Mouse (Mus musculus) heart, adult 11 months (tissue): ENCODE data around the gene Cpeb3.
"Not testable (repeated sequence)": the region's sequence is repeated elsewhere in the genome, so short reads cannot be mapped to it uniquely, and the experiment has no call there.

Experiments
- DNase-seq: peaks from one replicate; pipeline ENCODE4 v3.0.0; 2022

Gene Cpeb3

DNA sequence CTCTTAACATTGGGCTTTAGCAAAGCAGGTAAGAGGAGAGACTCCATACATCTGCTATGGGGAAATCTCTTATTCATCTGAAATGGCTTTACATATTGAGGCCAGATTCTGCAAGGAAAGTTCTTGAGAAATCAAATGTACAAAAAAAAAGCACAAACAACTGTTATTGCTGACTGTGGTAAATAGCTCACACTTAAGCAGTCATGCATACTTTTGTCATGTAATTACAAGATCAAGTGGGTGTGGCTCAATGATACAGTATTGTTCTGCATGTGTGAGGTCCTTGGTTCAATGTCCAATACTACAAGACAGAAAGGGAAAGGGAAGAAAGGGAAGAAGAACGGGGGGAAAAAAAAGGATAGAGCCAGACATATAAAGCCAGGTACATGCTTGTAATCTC is 62.6 kb downstream of the Cpeb3 start:
- no peak for DNase-seq

DNA sequence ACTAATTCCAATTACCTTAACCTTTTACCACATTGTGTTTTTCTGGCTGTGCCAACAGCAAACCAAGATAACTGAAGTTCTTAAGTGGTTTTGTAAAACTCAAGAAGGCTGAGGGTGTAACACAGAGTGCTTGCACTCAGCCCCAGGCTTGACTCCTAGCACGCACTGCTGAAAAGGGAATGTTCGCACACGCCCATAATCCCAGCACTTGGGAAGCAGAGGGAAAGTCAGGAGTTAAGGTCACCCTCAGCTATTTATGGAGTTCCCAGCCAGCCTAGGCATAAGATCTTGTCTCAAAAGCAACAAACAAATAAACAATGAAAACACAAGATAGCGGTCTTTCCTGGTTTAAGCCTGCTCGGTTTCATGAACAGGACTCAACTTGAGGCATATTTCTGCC is 63.0 kb downstream of the Cpeb3 start:
- DNase-seq: peak; percentile 68

DNA sequence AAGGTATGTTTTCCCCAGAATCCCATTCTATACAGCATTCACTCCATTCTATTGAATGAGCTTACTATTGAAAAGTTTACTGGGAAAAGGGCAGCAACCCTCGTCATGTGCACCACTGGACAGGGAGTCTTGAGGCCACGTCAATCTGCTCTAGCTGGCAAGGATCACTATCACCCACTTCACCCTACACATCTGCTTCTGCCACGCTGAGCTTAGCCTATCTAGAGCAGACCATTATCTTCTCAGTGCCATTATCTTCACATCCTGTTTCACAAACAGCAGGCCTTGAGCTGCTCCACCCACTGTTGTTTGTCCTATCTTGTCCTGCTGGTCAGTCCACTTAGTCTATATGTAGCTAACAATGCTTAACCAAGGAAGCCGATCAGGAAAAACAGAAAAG is 66.8 kb downstream of the Cpeb3 start:
- DNase-seq: peak; percentile 87

DNA sequence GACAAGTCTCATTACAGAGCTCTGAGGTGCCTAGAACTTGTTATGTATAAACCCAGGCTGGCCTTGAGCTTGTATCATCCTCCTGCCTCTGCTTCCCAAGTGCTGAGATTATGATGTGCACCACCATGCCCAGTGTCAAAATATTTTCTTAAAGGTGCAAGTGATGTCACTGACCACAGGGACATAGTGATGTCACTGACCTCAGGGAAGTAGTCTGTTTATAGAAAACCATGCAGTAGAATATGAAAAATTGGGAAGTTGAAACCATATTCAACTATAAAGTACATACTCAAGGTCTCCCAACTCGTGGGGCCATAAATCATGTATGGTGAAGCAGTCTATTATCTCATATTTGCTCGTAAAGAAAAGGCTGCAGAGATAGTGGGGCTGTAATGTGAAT is 71.3 kb downstream of the Cpeb3 start:
- no peak for DNase-seq

DNA sequence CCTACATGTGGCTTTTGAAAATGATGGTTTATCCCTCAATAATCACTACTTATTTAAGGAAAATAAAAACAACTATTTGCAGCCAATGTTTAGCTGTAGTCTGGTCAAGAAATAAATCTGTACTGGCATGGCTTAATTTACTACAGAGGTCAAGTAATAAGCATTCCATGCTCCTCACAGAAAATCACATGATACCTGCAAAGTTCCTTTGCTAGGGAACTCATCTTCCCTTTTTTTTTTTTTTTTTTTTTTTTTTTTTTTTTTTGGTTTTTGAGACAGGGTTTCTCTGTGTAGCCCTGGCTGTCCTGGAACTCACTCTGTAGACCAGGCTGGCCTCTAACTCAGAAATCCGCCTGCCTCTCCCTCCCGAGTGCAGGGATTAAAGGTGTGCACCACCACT is 72.9 kb downstream of the Cpeb3 start:
- DNase-seq: not testable (repeated sequence)

DNA sequence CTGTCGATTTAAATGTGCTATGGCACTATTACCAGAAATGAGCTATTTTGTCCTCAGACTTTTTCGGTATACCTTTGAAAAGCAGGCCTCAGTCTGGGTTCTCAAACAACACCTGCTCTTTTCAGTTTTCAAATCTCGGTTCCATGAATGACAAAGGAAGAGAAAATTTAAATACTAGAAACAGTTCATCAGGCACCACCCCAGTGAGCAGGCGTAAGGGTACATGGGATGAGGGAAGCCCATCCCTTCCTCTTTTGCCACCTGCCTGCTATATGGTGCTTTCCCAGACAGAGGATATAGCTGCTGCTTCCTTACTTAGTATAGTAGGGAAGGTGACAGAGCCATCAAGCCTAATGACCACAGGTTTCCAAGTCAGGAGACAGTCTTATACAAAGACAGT is 74.7 kb downstream of the Cpeb3 start:
- DNase-seq: no peak

DNA sequence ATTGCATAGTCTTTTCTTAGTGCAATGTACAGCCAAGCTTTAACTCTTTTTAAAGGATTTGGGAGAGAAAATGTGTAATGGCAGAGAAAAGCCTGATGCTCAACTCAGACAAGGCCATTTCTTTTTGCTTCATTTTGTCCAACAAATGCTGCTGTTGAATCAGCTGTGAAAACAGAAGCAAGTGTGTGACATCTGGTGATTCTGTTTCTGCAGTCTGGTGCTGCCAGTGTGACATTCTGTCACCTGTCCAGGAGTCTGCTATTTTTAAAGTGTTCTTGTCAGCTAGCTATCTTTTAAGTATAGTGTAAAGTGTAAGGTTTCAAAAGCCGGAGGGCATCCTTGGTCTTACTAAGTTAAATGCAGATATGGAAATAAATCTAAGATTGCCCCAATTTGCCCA is 76.7 kb downstream of the Cpeb3 start:
- DNase-seq: peak; percentile 91

DNA sequence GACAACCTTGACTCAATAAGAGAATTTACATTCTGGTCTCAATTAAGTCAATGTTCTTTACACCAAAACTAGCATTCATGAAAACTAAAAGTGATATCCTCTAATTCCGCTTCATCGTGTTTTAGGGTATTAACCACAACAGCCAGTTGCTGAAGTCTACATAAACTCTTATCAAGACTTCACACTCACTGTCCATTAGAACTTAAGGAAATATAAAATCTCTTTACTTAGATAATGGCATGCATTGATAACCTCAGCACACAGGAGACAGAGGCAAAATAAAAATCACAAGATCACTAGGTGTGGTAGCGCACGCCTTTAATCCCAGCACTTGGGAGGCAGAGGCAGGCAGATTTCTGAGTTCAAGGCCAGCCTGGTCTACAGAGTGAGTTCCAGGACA is 79.9 kb downstream of the Cpeb3 start:
- peak; percentile 29 for DNase-seq

DNA sequence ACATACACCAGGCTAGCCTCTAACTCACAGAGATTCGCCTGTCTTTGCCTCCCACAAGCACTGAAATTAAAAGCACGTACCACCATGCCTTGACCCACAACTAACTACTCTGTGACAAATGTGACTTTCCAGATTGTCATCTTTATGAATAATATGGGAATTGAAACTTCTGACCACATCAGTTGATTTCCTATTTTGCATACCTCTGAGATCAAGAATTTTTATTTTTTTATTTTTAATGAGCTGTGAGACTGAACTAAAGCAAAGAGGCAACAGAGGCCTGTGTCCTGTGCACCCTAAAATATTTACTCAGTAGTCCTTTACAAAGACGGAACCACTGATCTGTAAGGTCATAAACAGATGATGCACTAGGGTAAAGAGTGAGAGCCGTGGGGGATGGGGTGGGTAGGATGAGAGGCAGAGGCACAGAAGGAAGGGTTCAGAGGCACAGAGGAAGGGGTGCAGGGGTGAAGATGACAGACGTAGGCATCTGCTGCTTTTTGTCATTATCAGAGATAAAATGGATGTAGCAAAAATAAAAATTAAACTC is 81.3 kb downstream of the Cpeb3 start:
- peak; percentile 70 for DNase-seq

DNA sequence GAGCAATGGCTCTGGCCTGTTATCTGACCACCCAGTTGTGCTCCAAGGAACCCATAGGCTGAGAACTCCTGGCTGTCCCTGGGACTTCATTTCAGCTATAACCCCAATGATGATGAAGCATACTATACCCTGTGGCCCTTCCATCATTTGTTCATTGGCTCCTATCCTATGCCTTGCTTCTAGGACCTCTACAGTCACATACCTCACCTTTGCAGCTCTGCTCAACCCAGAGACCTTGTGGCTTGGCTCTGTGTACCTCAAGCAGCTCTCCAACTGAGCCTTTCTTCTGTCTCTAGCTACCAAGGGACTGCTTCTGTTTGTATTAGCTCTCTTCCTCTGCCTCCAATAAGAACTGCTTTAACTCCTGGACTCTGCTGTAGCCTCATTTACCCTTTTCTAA is 83.4 kb downstream of the Cpeb3 start:
- DNase-seq: peak; percentile 73

DNA sequence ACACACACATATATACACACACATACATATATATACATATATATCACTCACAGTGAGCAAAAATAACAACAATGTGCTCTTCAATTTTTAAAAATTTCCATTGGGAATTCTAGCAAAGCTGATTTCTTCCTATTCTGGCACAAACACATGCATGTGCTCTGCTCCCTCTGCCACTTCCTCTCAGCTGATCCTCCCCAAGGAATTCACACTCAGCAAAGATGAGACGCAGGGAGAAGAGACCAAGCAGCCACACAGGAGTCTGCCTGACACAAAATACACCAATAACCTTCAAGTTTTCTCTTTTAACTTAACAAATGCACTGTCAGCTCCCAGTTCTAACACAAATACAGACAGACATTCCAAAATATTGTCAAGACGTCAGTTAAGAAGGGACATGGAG is 89.1 kb downstream of the Cpeb3 start:
- DNase-seq: peak; percentile 90

DNA sequence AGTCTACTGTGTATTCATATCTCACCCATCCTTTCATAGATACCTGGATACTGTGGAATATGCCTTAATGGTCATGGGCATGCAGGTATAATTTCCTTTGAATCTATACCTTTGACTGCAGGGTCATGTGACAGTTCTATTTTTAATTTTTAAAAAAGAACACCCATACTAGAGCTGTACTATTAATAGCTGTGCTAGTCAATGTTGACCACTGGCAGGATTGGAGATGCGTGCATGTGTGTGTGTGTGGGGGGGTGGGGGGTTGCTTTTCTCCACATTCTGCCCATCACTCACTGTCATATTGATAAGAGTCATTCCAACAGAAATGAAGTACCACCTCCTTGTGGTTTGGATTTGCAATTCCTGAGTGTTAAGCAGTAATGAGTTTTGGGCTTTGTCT is 92.6 kb downstream of the Cpeb3 start:
- DNase-seq: no peak

DNA sequence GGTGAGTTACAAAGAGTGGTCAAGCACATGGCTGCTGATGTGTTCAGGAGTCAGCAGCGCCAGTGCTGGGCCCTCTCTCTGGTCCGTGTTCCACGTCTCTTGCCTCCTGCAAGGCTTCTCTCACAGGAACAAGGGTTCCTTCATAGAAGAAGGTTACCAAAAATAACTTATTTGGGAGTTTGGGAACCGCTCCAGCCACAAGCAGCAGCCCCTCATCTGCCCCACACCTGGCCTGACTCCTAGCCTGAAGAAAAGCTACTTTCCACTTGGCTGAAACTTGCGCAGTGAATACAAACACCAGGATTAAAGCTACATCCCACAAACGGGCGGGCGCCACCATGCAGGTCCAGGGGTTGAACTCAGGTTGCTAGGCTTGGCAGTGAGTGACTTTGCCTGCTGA is 93.0 kb downstream of the Cpeb3 start:
- DNase-seq: peak; percentile 87

DNA sequence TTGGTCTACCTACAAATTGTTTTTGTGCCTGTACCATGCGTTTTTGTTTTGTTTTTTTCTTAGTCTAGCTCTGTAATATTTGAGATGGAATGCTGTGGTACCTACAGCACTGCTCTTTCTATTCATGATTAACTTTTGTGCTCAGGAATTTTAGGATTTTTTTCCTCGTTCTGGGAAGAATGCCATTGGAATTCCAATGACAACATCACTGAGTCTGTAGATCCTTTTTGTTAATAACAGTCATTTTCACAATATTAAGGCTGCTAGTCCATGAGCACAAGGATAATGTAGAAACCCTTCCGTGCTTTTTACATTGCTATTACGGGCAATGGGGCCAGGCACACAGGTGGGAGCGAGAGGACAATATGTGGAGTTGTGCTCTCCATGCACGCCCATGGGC is 96.6 kb downstream of the Cpeb3 start:
- no peak for DNase-seq

DNA sequence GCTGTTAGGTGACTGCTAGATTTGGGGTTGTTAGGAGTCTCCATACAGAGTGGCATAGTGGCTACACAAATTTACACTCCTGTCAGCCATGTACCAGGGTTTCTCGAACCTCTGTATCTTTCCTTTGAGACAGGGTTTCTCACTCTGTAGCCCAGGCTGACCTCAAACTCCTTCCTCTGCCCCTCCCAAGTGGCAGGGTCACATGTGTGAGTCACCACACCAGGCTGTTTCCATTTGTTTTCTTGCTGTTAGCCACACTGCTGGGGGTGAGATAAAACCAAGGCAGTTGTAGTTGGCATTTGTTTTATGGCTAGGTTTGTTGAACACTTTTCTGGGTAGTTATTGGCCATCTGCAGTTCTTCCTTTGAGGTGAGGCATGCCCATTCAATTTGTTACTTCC is 97.9 kb downstream of the Cpeb3 start:
- DNase-seq: no peak

DNA sequence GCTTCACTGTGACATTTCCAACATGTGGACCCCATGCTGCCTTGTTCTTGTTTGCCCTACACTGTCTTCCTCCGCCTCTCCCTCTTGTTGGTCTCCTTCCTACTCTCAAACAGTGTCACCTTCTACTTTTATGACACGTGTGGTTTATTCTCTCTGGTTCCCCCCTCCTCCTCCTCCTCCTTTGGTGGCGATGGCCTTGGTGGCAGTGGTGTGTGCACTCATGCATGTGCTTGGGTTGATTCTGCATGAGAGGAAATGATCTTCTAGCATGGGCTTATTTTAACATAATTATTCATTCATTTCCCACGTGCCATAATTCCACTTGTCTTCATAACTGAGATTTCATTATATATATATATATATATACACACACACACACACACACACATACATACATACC is 98.5 kb downstream of the Cpeb3 start:
- peak; percentile 74 for DNase-seq

DNA sequence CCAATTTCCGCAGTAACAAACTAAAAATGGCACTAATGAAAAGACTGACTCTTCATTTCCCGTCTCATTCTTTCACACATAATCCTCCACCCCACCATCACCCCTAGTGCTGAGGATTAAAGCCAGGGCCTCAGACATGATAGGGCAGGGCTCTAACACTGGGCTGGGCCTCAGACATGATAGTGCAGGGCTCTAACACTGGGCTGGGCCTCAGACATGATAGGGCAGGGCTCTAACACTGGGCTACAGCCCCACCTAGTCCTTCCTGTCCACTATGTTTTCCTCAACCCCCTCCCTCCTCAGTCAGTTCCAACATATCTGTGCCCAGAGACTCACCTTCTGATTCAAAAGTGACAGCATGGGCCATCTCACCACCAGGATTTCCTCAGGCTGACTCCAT is 107.7 kb downstream of the Cpeb3 start:
- peak; percentile 81 for DNase-seq

DNA sequence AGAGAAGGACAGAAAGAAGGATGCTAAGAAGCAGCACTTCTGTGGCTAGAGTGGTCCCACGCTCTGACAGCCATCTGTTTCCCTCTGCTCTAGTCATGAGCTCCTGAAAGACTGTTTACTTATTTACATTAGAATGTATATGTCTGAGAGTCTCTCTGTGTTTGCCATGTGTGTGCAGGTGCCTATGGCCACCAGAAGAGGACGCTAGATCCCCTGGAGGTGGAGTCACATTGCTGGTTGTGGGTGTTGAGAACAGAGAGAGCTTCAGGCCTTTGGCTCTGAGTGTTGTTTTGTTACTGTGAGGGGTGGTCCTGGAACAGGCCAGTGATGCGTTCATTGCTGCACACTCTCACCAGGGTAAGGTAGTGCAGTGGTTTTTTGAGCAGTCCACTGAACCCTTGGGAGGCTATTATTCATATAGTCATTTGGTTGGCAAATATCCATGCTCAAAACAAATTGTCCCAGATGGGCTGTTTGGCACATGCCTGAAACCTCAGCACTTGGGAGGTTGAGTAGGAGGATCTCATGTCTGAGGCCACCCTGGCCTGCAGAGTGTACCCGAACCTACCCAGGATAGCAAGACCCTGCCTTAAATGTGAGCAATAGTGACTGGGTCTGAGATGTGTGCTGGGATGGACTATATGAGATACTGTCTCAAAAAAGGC is 112.6 kb downstream of the Cpeb3 start:
- DNase-seq: peak; percentile 83

DNA sequence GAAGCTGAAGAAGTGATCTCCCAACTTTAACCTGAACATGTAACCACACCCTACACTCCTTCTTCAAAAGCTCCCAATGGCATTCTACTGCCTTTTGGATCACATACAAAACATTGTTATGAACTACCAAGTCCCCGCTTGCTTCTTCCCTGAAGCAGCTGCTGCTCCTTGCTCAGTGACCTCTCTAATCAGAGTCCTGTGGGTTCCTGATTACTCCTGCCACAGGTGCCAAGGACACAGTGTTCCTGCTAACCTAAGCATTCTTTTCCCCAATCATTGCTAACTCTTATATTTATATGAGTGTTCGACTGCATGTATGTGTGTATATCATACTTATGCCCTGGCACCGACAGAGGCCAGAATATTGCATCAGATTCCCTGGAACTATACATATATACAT is 115.2 kb downstream of the Cpeb3 start:
- DNase-seq: peak; percentile 82

DNA sequence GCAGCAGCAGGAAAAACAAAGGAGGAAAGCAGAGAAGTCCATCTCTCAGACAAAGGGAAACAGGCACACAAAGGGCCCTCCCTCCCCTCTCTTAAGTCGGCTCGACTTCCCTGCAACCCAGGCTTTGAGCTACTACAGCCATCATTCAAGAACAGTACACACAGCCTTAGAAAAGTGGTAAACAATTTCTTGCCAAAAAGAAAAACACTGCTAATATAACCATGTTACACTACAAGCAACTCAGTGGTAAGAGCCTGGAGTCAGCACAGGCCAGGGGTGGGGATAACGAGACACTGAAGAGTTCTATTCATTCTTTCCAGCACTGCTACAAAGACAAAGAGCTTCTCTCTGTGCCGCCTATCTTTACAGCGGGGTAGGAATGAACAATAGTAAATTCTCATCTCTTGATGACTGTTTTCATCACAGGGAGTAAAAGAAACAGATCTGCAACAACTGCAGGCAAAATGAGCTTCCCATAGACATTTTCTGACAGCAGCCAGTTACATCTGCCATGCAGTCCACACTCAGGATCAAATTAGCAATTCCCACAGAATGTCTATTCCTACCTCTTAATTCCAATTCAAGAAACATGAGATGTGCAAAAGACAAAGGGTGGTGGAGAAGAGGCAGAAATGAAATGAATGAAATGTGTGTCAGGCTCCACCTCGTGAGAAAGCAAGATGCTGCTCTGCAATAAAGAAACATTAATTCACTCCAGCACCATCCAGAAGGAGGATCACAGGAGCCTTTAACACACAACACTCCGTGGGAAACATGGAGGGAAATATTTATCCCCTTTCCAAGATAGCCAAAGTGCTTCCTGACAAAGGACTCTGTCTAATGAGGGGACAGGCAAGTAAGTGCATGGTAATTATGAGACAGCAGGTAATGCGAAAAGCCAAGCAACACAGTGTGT is 118.0 kb downstream of the Cpeb3 start:
- peak; percentile 33 for DNase-seq

DNA sequence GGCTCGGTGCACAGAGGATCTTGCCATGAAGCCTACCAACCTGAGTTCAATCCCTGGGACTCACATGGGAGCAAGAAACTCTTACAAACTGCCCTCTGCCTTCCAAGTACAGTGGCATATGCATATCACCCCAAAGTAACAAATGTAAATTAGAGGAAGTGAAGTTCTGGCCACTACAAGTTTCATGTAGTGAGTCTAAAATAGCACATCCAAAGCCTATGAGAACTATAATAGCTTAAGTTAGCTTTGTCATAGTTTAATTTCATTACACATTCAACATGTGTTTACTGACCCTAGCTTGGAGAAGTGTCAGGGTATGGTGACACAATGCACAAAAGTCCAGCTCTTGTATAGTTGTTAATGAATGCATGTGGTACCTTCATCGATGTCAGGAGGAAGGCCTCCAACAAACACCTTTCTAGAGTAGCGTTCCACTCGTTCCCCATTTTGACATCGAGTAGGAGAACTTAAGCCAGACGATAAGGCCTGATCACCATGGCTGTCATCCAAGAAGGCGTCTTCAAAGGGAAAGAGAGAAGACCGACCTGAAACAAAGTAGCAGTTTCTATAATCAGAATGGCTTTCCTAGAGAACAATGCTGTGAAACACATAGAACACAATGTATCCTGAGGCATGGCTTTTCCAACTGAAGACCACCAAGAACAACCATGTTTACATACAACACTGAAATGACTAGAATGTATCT is 120.2 kb downstream of the Cpeb3 start:
- DNase-seq: peak; percentile 73

DNA sequence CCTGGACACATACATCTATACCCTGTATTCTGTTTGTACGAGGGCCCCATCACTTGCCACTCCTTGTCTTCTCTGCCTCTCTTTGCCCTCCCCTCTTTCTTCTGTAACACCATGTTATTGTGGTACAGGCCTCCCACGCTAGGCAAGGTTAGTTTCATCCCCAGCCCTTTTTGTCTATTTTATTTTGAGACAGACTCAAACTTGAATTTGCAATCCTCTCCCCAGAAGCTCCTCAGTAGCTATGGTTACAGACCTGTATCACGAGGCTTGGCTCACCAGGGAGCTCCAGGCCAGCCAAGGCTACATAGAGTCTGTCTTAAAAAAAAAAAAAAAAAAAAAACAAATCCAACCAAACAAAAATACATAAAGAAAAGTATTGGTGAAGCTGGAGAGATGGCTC is 123.9 kb downstream of the Cpeb3 start:
- DNase-seq: no peak

DNA sequence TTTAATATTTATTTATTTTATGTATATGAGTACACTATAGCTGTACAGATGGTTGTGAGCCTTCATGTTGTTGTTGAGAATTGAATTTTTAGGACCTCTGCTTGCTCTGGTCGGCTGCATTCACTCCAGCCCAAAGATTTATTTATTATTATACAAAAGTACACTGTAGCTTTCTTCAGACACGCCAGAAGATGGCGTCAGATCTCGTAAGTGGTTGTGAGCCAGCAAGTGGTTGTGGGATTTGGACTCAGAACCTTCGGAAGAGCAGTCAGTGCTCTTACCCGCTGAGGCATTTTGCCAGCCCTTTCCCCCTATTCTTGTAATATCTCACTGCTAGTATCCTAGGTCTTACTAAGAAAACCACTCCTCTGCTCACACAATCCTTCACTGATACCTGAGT is 126.9 kb downstream of the Cpeb3 start:
- DNase-seq: peak; percentile 36

DNA sequence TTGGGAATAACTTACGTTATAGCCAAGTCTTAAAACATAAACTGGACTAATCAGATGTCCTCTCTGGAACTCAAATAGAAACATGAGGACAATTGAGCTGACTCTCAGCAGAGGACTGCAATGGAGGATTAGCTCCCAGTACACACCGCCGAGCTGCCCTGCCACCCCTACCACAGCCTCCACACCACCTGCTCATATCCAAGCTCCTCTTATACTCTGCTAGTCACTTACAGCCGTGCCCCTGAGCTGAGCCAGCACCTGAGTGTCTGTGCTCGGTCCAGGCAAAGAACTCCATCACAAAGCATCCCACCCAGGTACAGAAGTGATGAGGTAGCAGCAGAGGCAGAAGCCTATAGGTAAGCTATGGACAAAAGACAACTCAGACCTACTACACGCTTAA is 129.2 kb downstream of the Cpeb3 start:
- peak; percentile 70 for DNase-seq
